Mouse (Mus musculus) cerebellum, adult 9-11 months (tissue): ENCODE measurements around the gene Usp47.
A peak's percentile ranks its signal among the peaks of the same experiment; 100 is the strongest.

Experiments used
- DNase-seq: peaks from one replicate; pipeline ENCODE4 v3.0.0; 2022

Usp47 gene

GRCm38 (mm10) chr7:112125625-112126260, 102.4 kb downstream of the Usp47 start:
- DNase-seq, result peak; percentile 57

- DNase-seq, result no peak
Measured at GRCm38 (mm10) chr7:112127085-112127637, 103.9 kb downstream of the Usp47 start.

GRCm38 (mm10) chr7:112127954-112128353, 104.7 kb downstream of the Usp47 start:
- DNase-seq, result peak; percentile 70

- peak; percentile 60 for DNase-seq
Measured at GRCm38 (mm10) chr7:112128810-112129209, 105.5 kb downstream of the Usp47 start.

GRCm38 (mm10) chr7:112129851-112130250, 106.5 kb downstream of the Usp47 start:
- peak; percentile 66 for DNase-seq

- DNase-seq, result no peak
Measured at GRCm38 (mm10) chr7:112130660-112131059, 107.4 kb downstream of the Usp47 start.

- no peak for DNase-seq
Measured at GRCm38 (mm10) chr7:112132005-112132404, 108.7 kb downstream of the Usp47 start.

- no peak for DNase-seq
Measured at GRCm38 (mm10) chr7:112133277-112133676, 110.0 kb downstream of the Usp47 start.

- DNase-seq, result no peak
Measured at GRCm38 (mm10) chr7:112135161-112135560, 111.9 kb downstream of the Usp47 start.

GRCm38 (mm10) chr7:112136537-112136936, 113.2 kb downstream of the Usp47 start:
- no peak for DNase-seq

GRCm38 (mm10) chr7:112138168-112138508, 114.8 kb downstream of the Usp47 start:
- DNase-seq, result no peak

GRCm38 (mm10) chr7:112138509-112139405, 115.5 kb downstream of the Usp47 start:
- DNase-seq, result no peak

GRCm38 (mm10) chr7:112140725-112141124, 117.4 kb downstream of the Usp47 start:
- no peak for DNase-seq

- DNase-seq, result no peak
Measured at GRCm38 (mm10) chr7:112142616-112143015, 119.3 kb downstream of the Usp47 start.

GRCm38 (mm10) chr7:112143090-112143500, 119.8 kb downstream of the Usp47 start:
- no peak for DNase-seq

- DNase-seq, result no peak
Measured at GRCm38 (mm10) chr7:112143978-112144377, 120.7 kb downstream of the Usp47 start.

GRCm38 (mm10) chr7:112144646-112145179, 121.4 kb downstream of the Usp47 start:
- DNase-seq, result no peak

- no peak for DNase-seq
Measured at GRCm38 (mm10) chr7:112147979-112148378, 124.7 kb downstream of the Usp47 start.

- no peak for DNase-seq
Measured at GRCm38 (mm10) chr7:112149113-112149512, 125.8 kb downstream of the Usp47 start.

GRCm38 (mm10) chr7:112154445-112154844, 131.1 kb downstream of the Usp47 start:
- DNase-seq, result no peak

- no peak for DNase-seq
Measured at GRCm38 (mm10) chr7:112155194-112155593, 131.9 kb downstream of the Usp47 start.

- no peak for DNase-seq
Measured at GRCm38 (mm10) chr7:112157584-112158315, 134.4 kb downstream of the Usp47 start.

GRCm38 (mm10) chr7:112158316-112158741, 135.0 kb downstream of the Usp47 start:
- no peak for DNase-seq
